Mouse (Mus musculus) granulocyte monocyte progenitor cell, adult 5-6 weeks (primary cell): Measurements from ENCODE around the gene Slc7a8. TPM values are rescaled to one million over a fixed set of nuclear protein-coding genes. Genes with fewer than 3 reads are reported as not detected.
A peak's percentile ranks its signal among the peaks of the same experiment; 100 is the strongest.

ENCODE experiments used
- ATAC-seq: replicated peaks from 2 replicates; pipeline ENCODE4 v1.8.0; 2016; ENCODE audit warnings: mild to moderate bottlenecking, moderate TSS enrichment, inconsistent platforms; ENCODE audit not compliant: poor library complexity, severe bottlenecking
- total RNA-seq, 2 experiments: library from RNA; stranded (forward) in 1 of 2; stranded (reverse) in 1 of 2; fragments of 200-712, 200-1000 nt in 1 of 2; fragments of >200 nt in 1 of 2; fragmentation: Nextera tagmentation in 1 of 2; gene quantifications; 2 replicates each; pipeline ENCODE4 v1.2.3; 2014 to 2017

Slc7a8 gene
- total RNA-seq (2014; fragmentation: Nextera tagmentation) (7.6 and 8.3 TPM in 2 replicates), total RNA-seq (2017) (2.0 and 3.2 TPM in 2 replicates)

DNA sequence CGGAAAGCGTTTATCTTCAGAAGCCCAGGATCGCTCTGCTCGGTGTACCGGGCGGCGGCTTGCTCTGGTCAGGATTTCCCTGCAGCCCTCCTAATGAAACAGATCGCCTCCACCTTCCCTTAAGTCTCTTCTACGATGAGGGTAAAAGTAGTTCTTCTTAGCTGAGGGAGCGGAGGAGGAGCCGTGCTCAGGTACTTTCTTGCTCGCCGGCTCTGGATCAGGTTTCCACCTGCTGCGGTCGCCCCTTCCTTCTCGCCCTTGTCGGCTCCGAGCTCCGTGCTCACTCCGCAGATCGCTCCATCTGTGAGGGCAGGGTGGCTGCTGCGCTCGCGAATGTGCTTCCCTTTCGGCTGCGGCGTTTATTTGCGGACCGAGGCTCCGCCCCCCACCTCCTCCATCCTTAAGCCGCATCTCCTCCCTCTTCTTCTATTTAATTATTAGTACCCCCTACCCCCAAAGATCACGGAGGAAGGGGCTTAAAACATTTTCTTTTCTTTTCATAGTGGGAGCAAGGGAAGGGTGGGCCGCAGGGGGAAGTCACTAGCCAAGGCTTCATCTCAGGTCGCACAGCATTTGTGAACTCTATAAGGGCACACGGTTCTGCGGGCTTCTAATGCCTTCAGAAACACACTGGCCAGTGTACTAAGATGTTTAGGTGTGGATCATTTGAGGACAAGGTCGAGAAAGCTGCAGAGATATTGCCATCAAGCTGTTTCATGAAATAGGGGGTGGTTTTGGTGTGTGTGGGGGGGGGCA, at the start of gene Slc7a8:
Gene Slc7a8 (minus strand): TSS at position 337 of the 756 bp plus-strand sequence.
- ATAC-seq = peak; percentile 81

DNA sequence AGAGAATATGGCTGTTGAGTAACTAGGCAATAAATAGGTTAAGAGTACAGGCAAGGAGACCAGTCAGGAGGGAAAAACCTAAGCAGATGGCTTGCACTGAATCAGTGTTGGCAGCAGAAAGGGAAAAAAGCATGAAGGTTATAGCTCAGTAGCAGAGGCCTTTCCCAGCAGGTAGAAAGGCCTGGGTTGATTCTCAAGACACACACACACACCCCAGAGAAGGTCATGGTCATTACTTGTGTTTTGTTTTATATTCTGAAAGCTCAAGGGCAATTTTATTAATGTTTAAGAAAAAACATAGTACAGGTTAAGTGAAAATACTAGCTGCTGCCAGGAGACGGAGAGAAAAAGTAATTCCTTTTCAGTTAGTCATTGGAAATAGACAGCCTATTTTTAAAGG, 42.0 kb upstream of the Slc7a8 start:
- no peak for ATAC-seq

DNA sequence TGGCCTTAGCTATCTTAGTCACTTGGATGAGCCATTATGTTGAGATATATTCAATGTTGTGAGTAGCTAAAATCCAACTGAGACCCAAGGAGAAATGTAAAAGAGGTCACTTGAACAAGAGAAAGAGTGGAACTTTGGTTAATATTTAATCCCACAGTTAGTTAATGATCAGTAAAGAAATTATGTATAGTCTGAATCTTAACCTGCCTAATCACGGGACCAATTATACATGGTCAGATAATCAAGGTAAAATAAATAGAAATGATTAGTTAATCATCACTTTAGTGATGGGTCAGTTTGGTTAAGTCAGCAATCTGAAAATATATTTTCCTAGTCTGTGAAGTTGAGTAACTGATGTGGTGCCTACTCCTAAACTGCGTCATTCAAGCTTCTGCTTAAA, 40.6 kb upstream of the Slc7a8 start:
- ATAC-seq = no peak

DNA sequence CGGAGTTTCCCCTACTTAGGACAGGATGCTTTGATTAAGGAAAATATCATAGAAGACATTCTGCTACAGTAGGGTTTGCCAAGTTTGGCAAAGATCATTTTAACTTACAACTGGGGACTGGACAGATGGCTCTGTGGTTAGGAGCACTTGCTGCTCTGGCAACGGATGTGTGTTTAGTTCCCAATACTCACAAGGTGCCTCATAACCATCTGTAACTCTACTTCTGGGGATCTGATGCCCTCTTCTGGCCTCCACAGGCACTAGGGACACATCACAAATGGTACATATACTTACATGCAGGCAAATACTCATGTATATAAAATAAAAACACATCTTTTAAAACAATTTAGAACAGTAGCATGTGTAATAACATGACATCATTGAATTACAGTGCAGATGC, 36.0 kb upstream of the Slc7a8 start:
- ATAC-seq = peak; percentile 81

DNA sequence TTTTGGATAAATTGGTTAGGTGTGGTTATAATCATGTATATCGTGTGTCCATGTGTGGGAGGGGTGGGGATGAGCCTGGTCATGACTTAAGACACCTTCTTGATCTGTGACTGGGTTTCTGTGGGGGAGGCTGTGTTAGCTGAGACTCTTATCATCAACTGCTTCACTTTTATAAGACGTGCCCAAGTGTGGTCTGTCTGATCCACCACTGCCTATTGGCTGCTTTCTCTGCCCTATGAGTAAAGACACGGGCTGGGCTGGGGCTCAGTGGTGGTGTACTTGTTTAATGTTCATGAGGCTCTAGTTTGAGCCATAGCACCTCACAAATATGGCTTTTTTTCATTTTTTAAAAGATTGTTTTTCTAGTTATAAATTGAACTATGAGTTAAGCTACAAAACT, 34.0 kb upstream of the Slc7a8 start:
- no peak for ATAC-seq

DNA sequence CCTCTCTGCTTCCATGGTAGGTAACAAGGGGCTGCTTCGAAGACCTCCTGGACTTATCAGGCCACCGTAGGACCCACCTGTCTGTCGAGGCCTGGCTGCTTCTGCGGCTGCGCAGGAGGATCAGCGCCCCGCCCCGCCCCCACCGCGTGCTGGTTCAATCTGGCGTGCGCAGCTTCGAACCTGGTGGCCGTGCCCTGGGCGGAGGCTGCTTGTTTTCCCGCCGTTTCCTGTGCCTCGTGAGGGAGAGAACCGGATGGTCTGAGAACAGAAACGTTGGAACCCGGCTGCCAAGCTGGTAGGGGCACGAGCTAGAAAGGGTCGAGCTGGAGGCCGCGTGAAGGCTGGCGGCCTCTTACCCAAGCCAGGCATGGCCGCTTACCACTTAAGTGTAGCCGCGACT, 32.2 kb upstream of the Slc7a8 start, which contains the start of gene Rnf212b:
Gene Rnf212b (plus strand): TSS at position 151 of the 400 bp plus-strand sequence.
- no peak for ATAC-seq

DNA sequence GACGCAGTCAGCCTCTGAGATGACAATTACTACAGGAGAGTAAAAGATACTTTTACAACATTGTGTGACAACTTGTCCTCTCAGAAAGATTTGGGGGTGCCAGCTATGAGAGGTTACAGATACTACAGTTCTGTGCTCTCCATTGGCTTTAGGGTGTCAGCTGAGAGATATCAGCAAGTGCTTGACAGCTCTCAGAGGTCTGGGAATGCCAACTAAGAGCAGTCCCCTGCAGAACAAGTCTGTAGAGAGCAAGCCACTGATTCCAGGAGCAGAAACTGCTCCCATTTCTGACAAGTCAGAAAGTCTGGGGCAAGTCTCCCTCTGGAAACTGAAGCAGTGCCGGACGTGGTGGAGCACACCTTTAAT, 27.9 kb upstream of the Slc7a8 start:
- ATAC-seq = no peak

DNA sequence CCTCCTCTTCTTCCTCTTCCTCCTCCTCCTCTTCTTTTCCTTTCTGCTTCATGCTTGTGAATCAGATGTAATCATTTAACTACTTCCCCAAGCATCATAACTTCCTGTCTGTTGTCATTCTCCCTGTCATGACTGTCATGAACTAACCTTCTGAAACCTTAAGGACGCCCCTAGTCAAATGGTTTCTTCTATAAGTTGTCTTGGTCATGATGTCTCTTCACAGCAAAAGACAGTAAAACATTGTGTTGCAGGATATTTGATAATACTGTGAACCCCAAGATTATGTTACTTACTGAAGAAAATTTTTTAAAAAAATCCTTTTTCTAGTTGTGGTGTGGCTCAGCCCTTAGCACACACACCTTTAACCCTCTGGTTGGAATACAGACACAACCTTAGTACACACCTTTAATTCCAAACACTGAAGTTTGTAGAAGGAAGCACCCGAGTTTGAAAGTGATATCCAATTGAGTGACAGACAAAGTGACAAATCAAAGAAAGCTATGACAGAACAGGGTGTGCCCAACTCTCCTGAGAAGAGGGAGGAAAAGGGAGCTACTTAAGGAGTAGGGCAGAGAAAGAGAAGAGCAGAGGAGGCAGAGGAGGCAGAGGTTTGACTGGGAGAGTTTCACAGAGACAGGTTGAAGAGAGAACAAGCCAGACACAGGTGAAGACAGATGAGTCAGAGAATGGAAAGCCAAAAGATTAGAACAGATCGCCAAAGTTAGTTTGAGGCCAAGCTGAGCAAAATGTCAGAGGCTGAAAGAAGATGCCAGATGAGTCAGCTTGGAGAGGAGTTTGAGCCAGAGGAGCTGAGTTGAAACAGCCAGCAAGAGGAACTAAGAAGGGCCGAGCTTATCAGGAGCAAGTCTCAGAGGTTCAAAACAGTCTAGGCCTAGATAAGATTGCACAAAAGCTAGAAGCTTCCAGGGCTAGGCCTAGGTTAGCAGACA, 27.2 kb upstream of the Slc7a8 start:
- 0 out of 2 replicates have a peak, but pooled peaks have one; percentile 17 for ATAC-seq

DNA sequence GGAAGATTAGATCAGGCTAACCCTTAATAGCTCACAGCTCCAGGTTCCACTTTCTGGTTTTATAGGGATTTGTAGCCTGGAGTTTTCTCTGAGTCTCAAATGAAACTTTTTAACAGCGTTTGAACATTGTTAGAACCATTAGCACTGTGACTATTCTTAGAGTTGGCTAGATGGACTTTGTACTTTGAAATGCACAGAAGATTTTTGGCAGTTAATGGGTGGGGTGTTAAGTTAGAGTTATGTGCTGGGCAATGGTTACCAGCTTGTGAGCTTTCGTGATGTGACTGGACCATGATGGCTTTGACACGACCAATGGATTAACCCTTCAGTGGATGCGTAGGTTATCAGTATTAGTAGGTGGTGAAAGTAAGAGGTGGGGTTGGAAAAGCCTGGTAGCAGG, 24.4 kb upstream of the Slc7a8 start:
- no peak for ATAC-seq

DNA sequence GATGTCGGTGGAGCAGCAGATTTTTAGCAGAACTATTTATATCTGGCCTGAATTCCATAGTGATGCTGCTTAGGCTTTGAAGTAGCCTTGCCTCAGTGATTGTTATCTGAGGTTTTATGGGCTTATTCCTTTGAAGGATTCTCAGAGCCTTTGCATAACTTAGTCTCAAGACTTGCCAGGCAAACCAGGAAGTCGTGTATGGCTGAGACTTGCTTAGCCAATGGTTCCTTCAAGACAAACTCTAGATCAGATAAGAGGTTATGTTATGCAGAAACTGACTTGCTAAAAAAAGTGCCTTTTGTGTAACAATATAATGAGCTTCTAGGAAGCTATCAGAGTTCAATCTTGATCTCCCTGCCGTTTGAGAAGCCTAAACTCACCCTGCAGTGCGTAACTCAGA, 20.7 kb upstream of the Slc7a8 start:
- ATAC-seq = 0 out of 2 replicates have a peak, but pooled peaks have one; percentile 22

DNA sequence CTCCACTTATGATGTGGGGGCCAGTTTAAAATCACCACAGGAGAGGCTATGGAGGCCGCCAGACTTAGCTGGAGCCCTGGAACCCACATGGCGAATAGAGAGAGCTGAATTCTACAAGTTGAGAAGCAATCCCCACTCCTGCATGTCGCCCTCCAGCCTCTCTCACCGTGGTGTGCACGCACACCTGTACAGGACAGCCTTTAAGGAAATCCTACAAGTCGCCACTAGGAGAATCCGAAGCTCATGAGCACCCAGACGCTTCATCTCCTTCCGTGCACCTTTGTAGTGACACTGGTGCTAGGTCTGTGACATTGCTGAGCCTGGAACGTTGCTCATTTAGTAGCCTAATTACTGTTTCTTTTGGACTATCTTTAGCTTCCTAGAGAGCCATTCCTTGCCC, 17.9 kb upstream of the Slc7a8 start:
- ATAC-seq = no peak

DNA sequence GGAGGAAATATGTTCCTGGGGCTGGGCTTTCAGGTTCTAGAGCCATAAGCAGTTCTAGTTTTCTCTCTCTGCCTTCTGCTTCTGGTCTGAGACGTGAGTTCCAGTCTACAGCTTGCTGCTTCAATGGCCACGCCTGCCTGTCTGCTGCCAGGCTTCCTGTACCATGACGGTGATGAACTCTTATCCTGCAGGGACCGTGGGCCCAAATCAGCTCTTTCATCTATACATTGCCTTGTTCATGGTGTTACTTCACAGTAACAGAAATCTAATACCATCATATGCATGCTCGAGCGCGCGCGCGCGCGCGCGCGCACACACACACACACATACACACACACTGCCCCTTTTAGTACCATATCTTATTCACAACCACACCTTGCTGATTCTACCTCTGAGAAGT, 15.0 kb upstream of the Slc7a8 start:
- ATAC-seq = no peak

DNA sequence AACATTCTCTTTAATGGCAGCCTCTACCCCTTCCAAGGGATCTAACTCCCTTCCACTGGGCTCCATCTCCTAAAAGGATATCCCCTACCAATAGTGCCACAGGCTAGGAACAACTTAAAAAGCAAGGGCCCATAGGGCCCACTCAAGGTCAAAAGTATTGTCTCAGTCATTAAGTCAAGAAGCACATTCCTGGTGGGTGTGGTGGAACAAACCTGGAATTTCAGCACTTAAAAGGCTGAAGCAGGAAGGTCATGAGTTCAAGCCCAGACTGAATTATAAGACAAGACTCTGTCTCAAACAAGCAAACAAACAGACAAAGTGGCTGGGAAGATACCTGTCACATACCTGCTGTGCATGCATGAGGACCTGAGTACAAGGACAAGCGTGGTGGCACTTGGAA, 14.2 kb upstream of the Slc7a8 start:
- ATAC-seq = no peak

DNA sequence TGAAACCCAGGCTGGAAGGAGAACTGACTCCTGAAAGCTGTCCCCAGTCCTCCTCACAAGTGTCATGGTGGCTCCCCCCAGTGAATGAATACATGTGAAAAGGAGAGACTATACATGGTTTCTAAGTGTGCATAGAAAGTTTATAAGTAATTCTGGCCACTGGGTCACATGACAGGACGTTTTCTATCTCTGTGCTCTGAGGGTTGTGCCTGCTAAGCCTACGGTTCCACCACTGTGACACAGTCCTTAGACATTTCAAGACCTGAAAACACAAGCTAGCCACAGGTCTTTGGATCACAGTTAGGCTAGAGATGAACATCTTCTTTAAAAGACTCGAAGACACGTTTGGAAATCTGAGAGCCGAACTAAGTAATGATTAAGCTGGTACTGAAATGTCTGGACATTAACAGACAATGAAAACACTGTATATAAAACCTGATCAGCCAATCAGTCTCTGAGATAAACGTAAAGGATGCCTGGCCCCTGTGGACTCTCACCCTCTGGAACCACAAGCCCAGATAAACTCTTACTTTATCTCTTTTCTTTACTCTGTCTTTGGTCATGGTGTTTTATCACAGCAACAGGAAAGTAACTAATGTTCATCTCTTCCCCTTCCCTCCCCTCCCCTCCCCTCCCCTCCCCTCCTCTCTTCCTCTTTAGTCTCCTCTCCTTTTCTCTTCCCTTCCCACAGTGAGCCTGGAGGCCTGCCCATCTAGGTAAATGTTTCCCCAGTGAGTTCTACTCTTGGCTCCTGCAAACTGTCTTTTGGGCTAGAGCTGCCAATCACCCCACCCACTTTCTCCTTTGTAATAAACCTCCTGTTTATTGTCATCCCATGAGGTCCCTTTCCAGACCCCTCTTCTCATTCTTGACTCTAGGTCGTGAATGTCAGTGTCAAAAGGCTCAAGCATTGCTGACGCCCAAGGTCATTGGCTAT, 12.4 kb upstream of the Slc7a8 start:
- ATAC-seq = no peak

DNA sequence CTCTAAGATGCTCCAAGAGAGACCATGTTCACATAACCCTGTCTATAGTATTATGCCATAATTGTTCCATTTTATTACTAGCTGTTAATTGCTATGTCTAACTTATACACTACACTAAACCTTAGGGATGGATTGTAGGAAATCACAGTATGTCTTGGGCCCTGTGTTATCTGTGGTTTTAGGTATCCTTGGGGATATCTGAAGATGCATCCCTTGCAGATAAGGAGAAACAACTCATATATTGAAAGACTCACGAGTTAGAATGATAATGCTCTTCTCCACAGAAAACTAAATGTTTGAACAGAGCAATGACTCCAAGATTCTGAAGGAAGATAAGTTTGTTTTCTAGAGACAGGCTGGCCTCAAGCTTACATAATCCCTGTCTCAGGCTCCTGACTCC, 11.6 kb upstream of the Slc7a8 start:
- ATAC-seq = no peak

DNA sequence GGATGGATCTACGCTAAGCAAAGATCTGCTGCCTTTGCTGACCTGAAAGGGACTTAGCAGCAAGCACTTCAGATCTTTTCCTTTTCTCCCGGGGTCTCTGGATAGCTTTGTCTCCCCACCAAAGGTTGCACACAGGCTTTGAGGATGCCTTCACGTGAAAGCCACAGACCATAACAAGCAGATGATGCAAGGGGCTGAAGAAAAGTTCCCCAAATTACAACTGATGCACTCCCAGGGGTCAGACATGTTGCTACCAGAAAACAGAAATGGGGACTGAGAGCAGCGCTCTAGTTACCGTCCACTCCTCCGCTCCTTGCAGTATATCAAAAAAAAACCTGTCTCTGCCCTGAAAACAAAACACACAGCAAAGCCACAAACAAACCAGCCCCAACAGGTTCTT, 10.4 kb upstream of the Slc7a8 start:
- ATAC-seq = peak; percentile 81

DNA sequence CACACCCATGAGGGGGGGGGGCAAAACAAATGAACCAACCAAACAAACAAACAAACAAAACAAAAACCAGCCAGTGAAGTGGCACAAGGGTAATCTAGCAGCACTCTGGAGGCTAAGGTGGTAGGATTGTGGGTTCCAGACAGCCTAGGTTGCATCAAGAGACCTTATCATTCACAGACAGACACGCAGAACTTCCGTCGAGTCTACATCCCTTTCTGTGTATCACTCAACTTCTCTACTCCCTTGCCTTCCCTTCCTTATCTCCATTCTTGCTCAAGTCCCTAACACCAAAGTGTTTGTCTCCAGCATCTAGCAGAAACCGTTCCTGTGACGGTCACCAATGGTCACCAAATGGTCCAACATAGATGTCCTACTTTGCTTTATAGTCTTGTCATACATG, 6.5 kb upstream of the Slc7a8 start:
- ATAC-seq = 0 out of 2 replicates have a peak, but pooled peaks have one; percentile 26

DNA sequence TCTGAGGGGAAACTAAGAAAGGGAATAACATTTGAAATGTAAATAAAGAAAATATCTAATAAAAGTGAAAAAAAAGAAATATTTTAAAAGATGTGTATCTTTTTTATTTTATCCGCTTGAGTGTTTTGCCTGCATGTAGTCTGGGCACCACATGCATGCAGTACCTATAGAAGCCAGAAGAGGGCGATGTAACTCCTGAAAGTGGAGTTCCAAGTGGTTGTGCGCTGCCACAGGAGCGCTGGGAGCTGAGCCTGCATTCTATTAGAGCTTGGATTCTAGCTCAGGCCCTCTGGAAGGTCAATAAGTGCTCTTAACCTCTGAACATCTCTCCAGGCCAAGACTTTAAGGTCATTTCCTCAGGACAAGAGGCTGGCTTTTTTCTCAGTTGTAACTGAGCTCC, 5.5 kb upstream of the Slc7a8 start:
- ATAC-seq = no peak

DNA sequence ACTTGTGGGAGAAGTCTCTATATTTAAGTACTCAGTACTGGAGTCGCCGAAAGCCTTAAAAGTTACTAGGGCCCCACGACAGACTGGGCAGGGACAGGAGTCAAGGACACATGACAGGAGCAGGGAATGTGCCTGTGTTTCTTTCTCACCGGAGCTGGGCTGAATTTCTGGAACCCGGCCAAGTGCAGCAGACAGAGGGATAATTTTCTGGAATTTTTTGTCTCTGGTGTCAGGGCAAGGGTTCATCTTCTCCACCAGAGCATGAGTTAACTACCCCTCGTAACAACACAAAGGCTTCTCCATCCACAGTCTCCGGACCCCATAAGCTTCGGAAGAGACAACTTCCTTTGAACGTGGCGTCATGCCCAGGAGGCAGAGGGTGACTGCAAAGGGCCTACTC, 4.7 kb upstream of the Slc7a8 start:
- ATAC-seq = no peak

DNA sequence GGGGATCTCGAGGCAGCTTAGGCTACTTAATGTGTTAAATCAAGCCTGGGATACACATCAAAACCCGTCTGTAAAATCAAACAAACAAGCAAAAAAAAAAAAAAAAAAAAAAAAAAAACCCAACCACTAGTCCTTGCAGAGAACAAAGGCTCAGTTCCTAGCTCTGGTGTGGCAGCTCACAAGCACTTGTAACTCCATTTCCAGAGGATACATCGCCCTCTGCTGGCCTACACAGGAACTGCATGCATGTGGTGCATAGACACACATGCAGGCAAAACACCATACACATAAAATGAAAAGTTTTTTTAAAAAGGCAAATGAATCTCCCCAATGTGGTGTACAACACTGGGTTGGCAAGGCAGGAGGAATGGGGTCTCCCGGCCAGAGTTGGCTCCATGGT, 4.2 kb upstream of the Slc7a8 start:
- ATAC-seq = peak; percentile 75
